Mouse (Mus musculus) left cerebral cortex, postnatal 10 days (tissue): ENCODE results near the gene Psmd1. TPM values are rescaled to one million over a fixed set of nuclear protein-coding genes. Genes with fewer than 3 reads are reported as not detected.

Experiments used
- DNase-seq, 2 experiments: peaks; one replicate each; pipeline ENCODE4 v3.0.0; 2021 to 2022; ENCODE audit warnings: low spot score in 2 of 2, mixed read lengths in 1 of 2; ENCODE audit errors: extremely low spot score in 1 of 2
- intact Hi-C: fragments of 180-260 bp; cut with DNase I; formaldehyde crosslinking; loops from one replicate; pipeline ENCODE4 v1.15.1; 2025
- total RNA-seq, 2 experiments: library from RNA; stranded (reverse); gene quantifications; 2 replicates each; pipeline ENCODE4 v1.2.3; 2021

The Psmd1 gene
- total RNA-seq, 2 experiments from 2014 or later: 126 to 127 TPM

DNA sequence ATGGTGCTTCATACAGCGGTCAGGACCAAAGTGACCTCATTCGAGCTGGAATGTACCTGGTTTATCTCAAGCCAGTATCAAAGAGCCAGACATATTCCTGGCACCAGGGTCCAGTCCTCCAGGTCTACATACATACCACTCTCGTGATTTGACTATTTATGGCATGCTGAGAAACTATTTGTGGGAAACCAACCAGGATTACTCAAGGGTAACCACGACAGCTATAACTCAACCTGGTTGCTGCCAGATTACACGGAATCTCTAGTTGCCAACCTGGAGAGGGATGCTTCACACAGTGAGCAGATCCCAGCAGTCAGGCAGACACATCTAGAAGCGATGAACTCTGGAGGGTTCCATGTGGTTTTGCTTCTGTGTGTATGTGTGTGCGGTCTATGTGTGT, 87.2 kb downstream of the Psmd1 start:
- no peak for DNase-seq
- intact Hi-C loops: no loop called here

DNA sequence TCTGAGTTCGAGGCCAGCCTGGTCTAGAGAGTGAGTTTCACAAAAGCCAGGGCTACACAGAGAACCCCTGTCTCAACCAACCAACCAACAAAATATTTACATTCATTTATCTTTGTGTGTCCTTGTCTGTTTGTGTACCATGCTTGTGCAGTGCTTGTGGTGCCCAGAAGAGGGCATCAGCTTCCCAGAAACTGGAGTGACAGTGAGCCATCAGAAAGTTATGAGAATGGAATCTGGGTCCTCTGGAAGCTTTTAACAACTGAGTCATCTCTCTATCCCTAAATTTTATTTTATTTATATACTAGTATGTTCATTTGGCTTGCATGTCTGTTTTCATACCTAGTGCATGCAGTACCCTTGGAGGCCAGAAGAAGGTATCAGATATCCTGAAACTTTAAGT, 88.4 kb downstream of the Psmd1 start:
- intact Hi-C loops: no loop called here
- DNase-seq: no peak

DNA sequence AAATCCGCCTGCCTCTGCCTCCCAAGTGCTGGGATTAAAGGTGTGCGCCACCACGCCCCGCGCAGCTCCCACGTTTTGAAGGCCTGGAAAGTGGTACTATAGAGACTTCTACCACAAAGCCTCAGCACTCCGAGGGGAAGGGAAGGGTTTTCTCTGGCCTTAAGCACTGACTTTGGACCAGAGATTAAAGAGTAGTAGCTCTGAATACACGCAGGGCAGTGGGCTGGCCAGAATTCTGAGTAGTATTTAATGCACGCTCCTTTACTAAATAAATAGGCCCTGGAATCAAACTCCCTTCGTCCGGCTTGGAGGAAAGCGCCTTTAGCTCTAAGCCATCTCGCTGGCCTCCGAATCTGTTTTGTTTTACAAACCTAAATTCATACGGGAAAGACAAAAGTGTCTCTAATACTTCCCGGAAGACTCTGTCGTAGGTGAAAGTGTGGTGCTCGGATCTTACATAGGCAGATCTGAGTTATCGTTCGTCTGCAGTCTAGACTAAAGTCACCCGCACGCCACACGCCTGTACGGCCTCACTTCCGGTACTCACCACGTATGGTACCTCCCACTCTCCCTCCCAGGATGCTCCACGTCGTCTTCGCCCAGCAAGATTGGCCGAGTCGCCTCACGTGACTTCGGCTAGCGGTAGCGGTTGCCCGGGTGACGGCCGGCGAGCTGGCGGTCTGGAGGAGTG, 90.1 kb downstream of the Psmd1 start, which contains the start of gene Armc9:
Gene Armc9 (plus strand): TSS at position 648 of the 691 bp plus-strand sequence.
- intact Hi-C loops: no loop called here
- DNase-seq: peak; percentile 96 to 97

DNA sequence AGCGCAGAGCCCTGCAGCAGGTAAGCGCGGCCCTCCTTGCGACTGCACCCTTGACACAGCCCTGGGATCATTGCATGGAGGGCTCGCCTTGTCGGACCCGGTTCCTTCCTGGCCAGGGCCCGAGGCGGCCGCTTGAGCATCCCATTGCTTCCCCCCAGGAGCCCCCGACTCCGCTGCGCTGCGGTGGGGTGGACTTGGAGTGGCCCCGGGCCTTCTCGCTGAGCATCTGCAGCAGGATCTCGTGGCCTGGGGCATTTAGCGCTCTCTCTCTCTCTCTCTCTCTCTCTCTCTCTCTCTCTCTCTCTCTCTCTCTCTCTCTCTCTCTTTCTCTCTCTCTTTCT, 90.6 kb downstream of the Psmd1 start:
- no peak for DNase-seq
- intact Hi-C loops: no loop called here

DNA sequence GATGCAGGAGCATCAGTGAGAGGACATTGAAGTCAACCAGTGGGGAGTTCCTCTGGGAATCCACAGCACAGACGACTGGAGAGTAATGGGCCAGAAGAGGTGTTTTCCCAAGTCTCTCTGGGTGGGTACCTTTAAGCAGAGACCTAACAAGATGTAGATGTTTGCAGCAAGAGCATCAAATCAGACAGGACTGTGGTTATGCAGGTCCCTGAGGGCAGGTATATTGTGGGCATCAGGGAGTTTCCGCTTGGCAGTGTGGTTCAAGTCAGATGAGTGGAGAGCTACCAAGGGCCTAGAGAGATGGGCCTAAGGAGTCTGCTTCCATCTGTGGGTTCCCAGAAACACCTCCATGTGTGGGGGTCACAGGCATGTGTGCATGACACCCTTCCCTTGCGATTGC, 91.9 kb downstream of the Psmd1 start:
- no peak for DNase-seq
- intact Hi-C loops: no loop called here

DNA sequence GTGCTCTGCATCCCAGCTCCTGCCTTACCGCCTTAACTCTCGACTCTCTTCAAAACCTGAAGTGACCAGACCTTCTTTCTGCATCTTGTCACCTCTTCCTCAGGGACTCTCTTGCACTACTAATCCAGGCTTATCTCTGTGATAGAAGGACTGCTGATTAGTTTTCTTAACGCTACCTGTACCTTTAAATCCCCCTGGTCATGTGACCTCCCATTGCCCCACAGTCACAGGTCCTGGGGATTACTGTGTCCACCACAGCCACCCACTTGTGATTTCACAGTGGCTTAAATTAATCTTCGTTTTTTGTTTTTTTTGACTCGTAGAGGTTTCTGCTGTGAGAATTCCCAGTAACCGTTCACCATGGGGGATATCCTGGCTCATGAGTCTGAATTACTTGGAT, 92.4 kb downstream of the Psmd1 start:
- DNase-seq: no peak
- intact Hi-C loops: no loop called here

DNA sequence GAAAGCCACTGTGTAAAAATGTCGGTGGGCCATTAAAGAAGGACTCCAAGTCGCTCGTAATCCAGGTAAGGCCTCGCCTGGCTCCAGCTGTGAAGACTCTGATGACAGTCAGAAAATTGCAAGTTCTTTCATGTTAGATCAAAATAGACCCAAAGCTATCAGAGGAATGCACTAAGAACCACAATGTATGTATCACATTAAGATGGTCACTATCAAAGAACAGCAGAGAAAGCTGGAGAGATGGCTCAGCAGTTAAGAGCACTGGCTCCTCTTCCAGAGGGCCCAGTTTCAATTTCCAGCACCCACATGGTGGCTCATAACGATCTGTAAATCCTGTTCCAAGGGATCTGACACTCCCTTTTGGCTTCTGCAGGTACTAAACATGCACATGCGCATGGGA, 95.9 kb downstream of the Psmd1 start:
- DNase-seq: no peak
- intact Hi-C loops: no loop called here

DNA sequence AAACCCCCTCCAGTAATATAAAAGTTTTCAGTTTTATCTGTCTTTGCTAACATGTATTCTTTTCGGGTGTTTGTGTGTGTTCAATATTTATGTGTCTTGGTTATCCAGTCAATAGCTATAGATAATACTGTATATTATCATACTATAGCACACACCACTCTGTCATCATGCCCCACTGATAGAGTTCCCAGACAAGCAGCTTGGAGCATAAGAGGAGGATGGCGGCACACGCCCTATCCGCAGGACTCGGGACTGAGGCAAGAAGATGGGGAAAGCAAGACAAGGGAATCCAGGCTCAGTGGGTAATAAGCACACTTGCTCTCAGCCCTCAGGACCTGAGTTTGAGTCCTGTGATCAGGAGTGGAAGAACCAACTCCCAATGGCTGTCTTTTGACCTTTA, 96.3 kb downstream of the Psmd1 start:
- intact Hi-C loops: no loop called here
- DNase-seq: no peak

DNA sequence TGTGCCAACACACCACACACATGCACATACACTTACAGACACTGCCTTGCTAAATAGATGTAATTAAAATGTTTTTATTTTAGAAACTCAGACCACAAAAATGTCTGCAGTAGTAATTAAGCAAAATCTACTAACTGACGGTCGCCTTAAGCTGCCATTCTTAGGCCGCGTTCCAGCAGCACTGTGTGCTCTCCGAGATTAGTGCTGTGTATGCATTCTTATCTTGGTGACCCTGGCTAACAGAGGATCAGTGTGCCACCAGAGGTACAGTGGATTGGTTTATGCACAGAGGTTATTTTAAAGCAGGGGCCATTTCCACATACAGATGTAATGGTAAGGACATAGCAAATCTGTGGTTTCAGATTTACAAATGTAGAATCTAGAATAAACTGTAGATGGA, 96.9 kb downstream of the Psmd1 start:
- intact Hi-C loops: no loop called here

DNA sequence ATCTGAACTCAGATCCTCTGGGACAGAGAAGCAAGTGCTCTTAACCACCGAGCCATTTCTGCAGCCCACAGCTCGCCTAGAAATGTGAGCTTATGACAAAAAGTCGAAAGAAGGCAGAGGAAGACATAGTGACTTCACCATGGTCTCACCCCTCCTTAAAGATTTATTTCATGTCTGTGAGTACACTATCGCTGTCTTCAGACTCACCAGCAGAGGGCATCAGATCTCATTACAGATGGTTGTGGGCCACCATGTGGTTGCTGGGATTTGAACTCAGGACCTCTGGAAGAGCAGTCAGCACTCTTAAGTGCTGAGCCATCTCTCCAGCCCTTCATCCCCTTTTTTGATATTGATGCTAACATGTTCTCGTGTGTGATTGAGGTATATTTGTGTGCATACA, 110.4 kb downstream of the Psmd1 start:
- no peak for DNase-seq
- intact Hi-C loops: loop anchor here (5.0 kb wide), 1 partner anchor 163 kb away; no protein-coding TSS in a partner anchor

More for the DNA sequence above, 96.9 kb downstream of the Psmd1 start:
- DNase-seq: no peak

DNA sequence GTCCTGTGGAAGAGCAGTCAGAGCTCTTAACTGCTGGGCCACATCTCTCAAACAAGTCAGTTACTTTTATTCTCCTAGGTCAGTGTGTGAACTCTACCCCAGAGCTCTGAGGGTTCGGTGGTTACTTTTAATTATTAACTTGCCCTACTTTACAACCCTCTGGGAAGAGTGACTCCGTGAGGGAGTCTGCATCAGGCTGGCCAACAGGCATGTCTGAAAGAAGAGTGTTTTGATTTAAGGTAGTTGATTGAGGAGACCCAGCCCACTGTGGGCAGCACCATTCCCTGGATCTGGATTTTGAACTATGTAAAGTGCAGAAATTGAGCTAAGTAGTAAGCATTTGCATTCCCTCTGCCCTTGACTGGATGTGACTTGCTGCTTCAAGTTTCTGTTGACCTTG, 111.9 kb downstream of the Psmd1 start:
- intact Hi-C loops: loop anchor here (5.0 kb wide), 1 partner anchor 161 kb away; no protein-coding TSS in a partner anchor
- no peak for DNase-seq

DNA sequence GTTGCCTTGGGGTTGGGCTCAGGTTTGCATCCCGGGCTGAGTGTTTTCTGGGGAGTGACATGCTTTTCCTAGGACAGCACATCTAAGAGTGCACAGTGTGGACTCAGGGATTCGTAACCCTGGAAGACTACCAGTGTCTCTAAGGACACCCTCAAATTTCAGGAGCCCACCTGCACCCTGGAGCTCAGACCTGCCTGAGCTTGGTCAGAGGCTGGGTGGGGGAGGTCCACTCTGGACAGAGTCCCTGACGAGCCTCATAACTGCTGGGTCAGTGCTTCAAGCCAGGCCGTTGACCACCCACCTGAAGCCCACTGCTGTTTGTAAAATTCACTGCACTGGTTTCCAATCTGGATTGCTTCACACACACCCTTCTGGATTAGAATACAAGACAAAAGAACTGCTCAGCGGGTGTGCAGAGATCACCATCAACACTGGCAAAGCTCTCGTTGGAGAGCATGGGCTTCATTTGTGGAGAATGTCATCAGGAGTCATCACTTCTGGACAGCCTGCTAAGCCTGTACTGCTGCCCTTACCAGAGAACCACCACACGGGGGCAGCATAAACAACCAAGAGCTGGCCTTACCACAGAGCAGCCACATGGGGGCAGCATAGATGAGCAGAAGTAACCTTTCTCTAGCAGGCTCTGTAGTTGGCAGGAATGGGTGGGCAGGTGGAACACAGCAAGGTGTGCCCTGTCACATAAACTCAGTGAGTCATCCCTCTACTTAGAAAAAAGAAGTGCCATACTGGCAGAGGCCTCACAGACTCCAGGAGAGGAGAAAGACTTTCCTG, 114.5 kb downstream of the Psmd1 start:
- DNase-seq: peak; percentile 56 to 82
- intact Hi-C loops: loop anchor here (5.0 kb wide), 1 partner anchor 159 kb away; no protein-coding TSS in a partner anchor

DNA sequence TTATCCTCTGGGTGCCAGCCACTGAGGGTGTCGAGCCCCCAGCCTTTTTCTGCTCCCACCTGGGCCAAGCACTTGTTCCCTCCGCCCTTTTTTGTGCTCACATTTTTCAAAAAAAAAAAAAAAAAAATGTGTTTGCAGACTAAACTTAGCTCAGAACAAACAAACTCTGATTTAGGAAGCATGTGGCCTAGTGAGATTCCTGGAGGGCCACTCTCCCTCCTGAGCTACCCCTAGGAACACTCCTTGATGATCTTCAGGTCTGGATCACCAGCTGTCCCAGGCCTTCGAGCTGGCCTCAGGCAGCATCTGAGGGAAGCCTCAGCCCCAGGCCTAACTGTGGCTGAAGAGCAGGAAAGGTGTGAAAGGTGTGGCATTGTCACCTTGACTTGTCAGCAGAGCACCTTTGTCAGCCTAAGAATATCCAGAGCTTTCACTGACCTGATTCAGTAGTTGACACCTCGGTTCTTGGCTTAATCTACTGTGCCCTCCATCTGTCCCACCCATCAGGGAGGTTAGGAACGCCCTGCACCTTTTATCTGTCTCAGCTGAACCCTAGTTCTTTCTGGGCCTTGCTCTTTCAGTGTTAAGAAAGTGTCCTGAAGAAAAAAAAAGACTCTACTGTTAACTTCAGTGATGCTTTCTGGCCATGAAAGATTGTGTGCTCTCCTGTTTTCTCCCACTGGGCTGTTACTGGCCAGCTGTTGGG, 118.0 kb downstream of the Psmd1 start:
- no peak for DNase-seq
- intact Hi-C loops: no loop called here

DNA sequence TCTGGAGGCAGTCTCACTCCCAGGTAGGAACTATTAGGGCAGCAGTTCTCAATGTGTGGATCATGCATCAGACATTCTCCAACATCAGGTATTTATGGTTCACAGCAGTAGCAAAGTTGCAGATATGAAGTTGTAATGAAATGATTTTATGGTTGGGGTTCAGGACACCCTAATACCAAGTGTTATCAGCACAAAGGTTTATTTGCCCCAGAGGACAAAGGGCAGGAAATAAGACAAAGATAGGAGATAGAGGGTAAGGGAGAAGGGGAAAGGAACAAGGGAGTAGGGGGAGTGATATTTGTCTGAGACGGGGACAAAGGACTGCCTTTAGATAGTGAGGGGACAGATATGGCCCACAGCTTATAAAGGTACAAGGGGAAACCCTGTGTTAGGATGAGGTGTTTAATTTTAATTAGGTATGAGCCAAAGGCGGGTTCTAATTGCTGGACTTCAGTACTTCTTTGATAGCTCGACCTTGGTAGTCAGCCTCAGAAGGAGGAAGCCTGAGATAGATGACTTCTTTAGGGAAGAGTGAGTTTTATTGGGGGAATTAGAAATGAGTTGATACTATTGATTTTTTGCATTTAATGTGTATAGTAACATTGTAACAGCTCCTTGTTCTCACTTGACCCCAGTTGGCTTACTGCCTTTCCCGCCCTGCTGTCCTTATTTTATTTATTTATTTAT, 119.5 kb downstream of the Psmd1 start:
- intact Hi-C loops: no loop called here
- no peak for DNase-seq

DNA sequence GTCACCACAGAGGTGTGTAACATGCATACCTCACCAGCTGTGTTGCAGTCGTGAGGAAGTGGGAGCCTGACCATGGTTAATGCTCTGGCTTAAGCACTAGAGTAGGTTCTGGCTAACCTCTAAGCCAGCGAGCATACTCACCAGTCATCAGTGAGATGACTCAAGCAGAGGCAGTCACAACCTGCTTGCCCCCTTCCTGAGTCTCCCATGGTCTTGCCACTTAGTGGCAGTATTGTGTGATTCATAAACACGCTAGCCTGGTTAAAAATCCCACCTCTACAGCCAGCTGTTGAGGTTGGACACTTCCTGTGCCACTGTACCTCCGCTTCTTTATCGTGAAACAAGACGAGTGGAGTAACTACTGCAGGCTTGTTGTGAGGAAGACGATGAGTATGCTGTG, 122.6 kb downstream of the Psmd1 start:
- DNase-seq: no peak
- intact Hi-C loops: no loop called here

DNA sequence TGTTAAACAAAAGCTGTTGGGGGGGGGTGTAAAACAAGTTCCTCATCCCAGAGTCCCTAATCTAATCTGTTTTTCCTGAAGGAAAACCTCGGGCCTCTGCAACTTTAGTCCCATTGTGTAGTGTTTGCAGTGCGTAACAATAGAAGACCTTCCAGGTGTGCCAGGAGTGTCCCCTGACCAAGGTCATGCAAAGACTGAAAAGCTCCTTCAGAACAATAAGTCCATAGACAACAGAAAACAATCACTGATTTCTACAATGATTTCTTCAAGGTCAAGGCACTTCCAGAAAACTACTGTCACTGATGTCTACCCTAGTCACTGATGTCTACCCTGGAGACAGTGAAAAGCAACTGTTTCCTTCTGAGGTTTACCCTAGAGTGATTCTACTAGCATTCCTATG, 123.7 kb downstream of the Psmd1 start:
- intact Hi-C loops: no loop called here
- no peak for DNase-seq

DNA sequence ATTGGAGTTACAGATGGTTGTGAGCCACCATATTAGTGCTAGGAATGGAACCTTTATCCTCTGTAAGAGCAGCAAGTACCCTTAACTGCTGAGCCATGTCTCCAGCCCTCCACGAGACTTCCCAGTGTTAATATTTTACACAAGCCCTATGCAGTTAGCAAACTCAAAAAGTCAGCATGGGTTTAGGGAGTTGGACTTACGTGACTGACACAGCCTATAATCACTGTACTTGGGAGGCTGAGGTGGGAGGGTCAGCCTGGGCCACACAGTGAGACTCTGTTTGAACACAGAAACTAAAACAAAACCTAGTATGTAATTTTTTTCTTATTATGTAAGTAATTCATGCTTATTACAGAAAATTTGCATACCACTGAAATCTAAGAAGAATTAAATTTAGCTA, 124.1 kb downstream of the Psmd1 start:
- DNase-seq: no peak
- intact Hi-C loops: no loop called here
